Mouse (Mus musculus): ENCODE measurements at regions not wholly inside any gene's neighbourhood (a gene's known extent, or its start where the extent isn't known, plus 50 kb on each side); places are given as distances from the start of the nearest gene placed in this dataset.
A peak's percentile ranks its signal among the peaks of the same experiment; 100 is the strongest.

- peak; percentile 29 for DNase-seq (ENCODE audit: low read depth, low spot score)
These were observed 136.3 kb downstream of the Utp6 start for GRCm38 (mm10) chr11:79825881-79826280.

GRCm38 (mm10) chr11:79823631-79824310 lies 138.4 kb downstream of the Utp6 start:
- peak; percentile 30 for DNase-seq (ENCODE audit: low read depth, low spot score)

GRCm38 (mm10) chr11:79821986-79822385 lies 140.2 kb downstream of the Utp6 start:
- DNase-seq (ENCODE audit: low read depth, low spot score), result no peak

- DNase-seq (ENCODE audit: low read depth, low spot score), result peak; percentile 39
These were observed 147.0 kb downstream of the Utp6 start for GRCm38 (mm10) chr11:79815156-79815555.

GRCm38 (mm10) chr11:79806911-79807466 lies 155.2 kb downstream of the Utp6 start:
- DNase-seq (ENCODE audit: low read depth, low spot score), result peak; percentile 27

GRCm38 (mm10) chr11:79806417-79806816 lies 155.8 kb downstream of the Utp6 start:
- DNase-seq (ENCODE audit: low read depth, low spot score), result no peak

GRCm38 (mm10) chr11:79805981-79806415 lies 156.2 kb downstream of the Utp6 start:
- peak; percentile 92 for DNase-seq (ENCODE audit: low read depth, low spot score)

GRCm38 (mm10) chr11:79803971-79804370 lies 158.2 kb downstream of the Utp6 start:
- no peak for DNase-seq (ENCODE audit: low read depth, low spot score)

- peak; percentile 64 for DNase-seq (ENCODE audit: low read depth, low spot score)
These were observed 159.2 kb downstream of the Utp6 start for GRCm38 (mm10) chr11:79803006-79803405.

GRCm38 (mm10) chr11:79802566-79802965 lies 159.6 kb downstream of the Utp6 start:
- no peak for DNase-seq (ENCODE audit: low read depth, low spot score)

- DNase-seq (ENCODE audit: low read depth, low spot score), result peak; percentile 66
These were observed 161.9 kb downstream of the Utp6 start for GRCm38 (mm10) chr11:79800256-79800655.

- DNase-seq (ENCODE audit: low read depth, low spot score), result no peak
These were observed 173.9 kb downstream of the Utp6 start for GRCm38 (mm10) chr11:79788251-79788741.

GRCm38 (mm10) chr11:79787766-79788165 lies 174.4 kb downstream of the Utp6 start:
- DNase-seq (ENCODE audit: low read depth, low spot score), result peak; percentile 45

- no peak for DNase-seq (ENCODE audit: low read depth, low spot score)
These were observed 178.1 kb downstream of the Utp6 start for GRCm38 (mm10) chr11:79784071-79784470.

- DNase-seq (ENCODE audit: low read depth, low spot score), result no peak
These were observed 180.2 kb downstream of the Utp6 start for GRCm38 (mm10) chr11:79781966-79782365.

- peak; percentile 96 for DNase-seq (ENCODE audit: low read depth, low spot score)
These were observed 182.4 kb downstream of the Utp6 start for GRCm38 (mm10) chr11:79779756-79780155.

- DNase-seq (ENCODE audit: low read depth, low spot score), result peak; percentile 42
These were observed 183.7 kb downstream of the Utp6 start for GRCm38 (mm10) chr11:79778522-79778921.

- DNase-seq (ENCODE audit: low read depth, low spot score), result no peak
These were observed 184.2 kb downstream of the Utp6 start for GRCm38 (mm10) chr11:79777988-79778387.

- DNase-seq (ENCODE audit: low read depth, low spot score), result no peak
These were observed 185.6 kb downstream of the Rab11fip4 start for GRCm38 (mm10) chr11:79776577-79776976.

GRCm38 (mm10) chr11:79773755-79774154 lies 182.7 kb downstream of the Rab11fip4 start:
- no peak for DNase-seq (ENCODE audit: low read depth, low spot score)

GRCm38 (mm10) chr11:79771431-79771830 lies 180.4 kb downstream of the Rab11fip4 start:
- no peak for DNase-seq (ENCODE audit: low read depth, low spot score)

GRCm38 (mm10) chr11:79767111-79767510 lies 176.1 kb downstream of the Rab11fip4 start:
- no peak for DNase-seq (ENCODE audit: low read depth, low spot score)

GRCm38 (mm10) chr11:79766036-79766435 lies 175.0 kb downstream of the Rab11fip4 start:
- no peak for DNase-seq (ENCODE audit: low read depth, low spot score)

Measured in 3T3-L1 (cell line).